ENCODE assay signal across 8 mouse cellular contexts in genomic region chr2:172346034-172346929, GRCm38 (mm10). TPM values are rescaled to one million over a fixed set of nuclear protein-coding genes. Genes with fewer than 3 reads are reported as not detected.
DNase-seq lines count a peak whose midpoint lies in the region; ATAC-seq lines count a peak whose summit lies in the region.

No protein-coding gene starts in this region.

- WGBS in forebrain, embryonic 16.5 days, result 11% methylated on average over 31 of the region's 31 CpGs
- WGBS in intestine, embryonic 16.5 days, result 10% methylated on average over 31 of the region's 31 CpGs
- 5% methylated on average over 31 of the region's 31 CpGs for WGBS in liver, embryonic 16.5 days (ENCODE audit: insufficient replicate concordance)
- 11% methylated on average over 31 of the region's 31 CpGs for WGBS in neural tube, embryonic 13.5 days

- H3K27ac ChIP-seq in forebrain, embryonic 16.5 days (ENCODE audit: low read length), result peak overlapping the region; percentile 79
- no peak overlapping the region for H3K27ac ChIP-seq in intestine, embryonic 16.5 days (ENCODE audit: low read length)
- peak overlapping the region; percentile 98 for H3K27ac ChIP-seq in liver, embryonic 16.5 days (ENCODE audit: low read length)
- H3K27ac ChIP-seq in neural tube, embryonic 13.5 days (replicated peaks), result peak overlapping the region; percentile 67

- H3K9me3 ChIP-seq in forebrain, embryonic 16.5 days (ENCODE audit: control insufficient read depth, low read length), result no peaks in the 10 kb centered on the region
- no peaks in the 10 kb centered on the region for H3K9me3 ChIP-seq in intestine, embryonic 16.5 days (ENCODE audit: control insufficient read depth, low read length)
- H3K9me3 ChIP-seq in liver, embryonic 16.5 days (replicated peaks; ENCODE audit: control insufficient read depth, low read length), result no peaks in the 10 kb centered on the region
- no peaks in the 10 kb centered on the region for H3K9me3 ChIP-seq in neural tube, embryonic 13.5 days

- H3K4me1 ChIP-seq in forebrain, embryonic 16.5 days (replicated peaks; ENCODE audit: control insufficient read depth, insufficient read depth, low read length), result peaks cover 49% of the 10 kb centered on the region
- H3K4me1 ChIP-seq in intestine, embryonic 16.5 days (ENCODE audit: control insufficient read depth, insufficient read depth, low read length), result peaks cover 16% of the 10 kb centered on the region
- H3K4me1 ChIP-seq in liver, embryonic 16.5 days (ENCODE audit: control insufficient read depth, low read depth, low read length), result peaks cover 49% of the 10 kb centered on the region
- H3K4me1 ChIP-seq in neural tube, embryonic 13.5 days (replicated peaks), result peaks cover 52% of the 10 kb centered on the region

- H3K36me3 ChIP-seq in forebrain, embryonic 16.5 days (ENCODE audit: control insufficient read depth, insufficient read depth), result no peaks in the 10 kb centered on the region
- no peaks in the 10 kb centered on the region for H3K36me3 ChIP-seq in intestine, embryonic 16.5 days (ENCODE audit: control insufficient read depth, insufficient read depth, low read length)
- H3K36me3 ChIP-seq in liver, embryonic 16.5 days (ENCODE audit: control insufficient read depth, insufficient read depth), result peaks cover 22% of the 10 kb centered on the region
- H3K36me3 ChIP-seq in neural tube, embryonic 13.5 days, result no peaks in the 10 kb centered on the region

- DNase-seq in spleen, adult 12 weeks (ENCODE audit: low spot score), result peak; percentile 14
- no peak for DNase-seq in spleen, postnatal 14 days (ENCODE audit: low spot score in 2 of 2)
- DNase-seq in cerebellum, adult 11-12 months, result peak; percentile 61
- no peak for DNase-seq in thymus, postnatal 25 days

- peak overlapping the region; percentile 79 for H3K9ac ChIP-seq in forebrain, embryonic 16.5 days (replicated peaks; ENCODE audit: low read depth, low read length)
- H3K9ac ChIP-seq in intestine, embryonic 16.5 days (ENCODE audit: low read depth, low read length), result peak overlapping the region; percentile 69
- H3K9ac ChIP-seq in liver, embryonic 16.5 days (ENCODE audit: low read depth, low read length), result peak overlapping the region; percentile 99
- peak overlapping the region; percentile 80 for H3K9ac ChIP-seq in neural tube, embryonic 13.5 days

- H3K4me2 ChIP-seq in forebrain, embryonic 16.5 days (ENCODE audit: low read length), result peak overlapping the region; percentile 96
- peak overlapping the region; percentile 90 for H3K4me2 ChIP-seq in intestine, embryonic 16.5 days (ENCODE audit: low read depth, low read length)
- H3K4me2 ChIP-seq in liver, embryonic 16.5 days (ENCODE audit: low read depth, low read length), result peak overlapping the region; percentile 76
- H3K4me2 ChIP-seq in neural tube, embryonic 13.5 days, result peak overlapping the region; percentile 98

- H3K4me3 ChIP-seq in forebrain, embryonic 16.5 days (replicated peaks; ENCODE audit: low read length), result peak overlapping the region; percentile 76
- peak overlapping the region; percentile 59 for H3K4me3 ChIP-seq in intestine, embryonic 16.5 days (ENCODE audit: low read length)
- H3K4me3 ChIP-seq in liver, embryonic 16.5 days (ENCODE audit: low read depth, low read length), result peak overlapping the region; percentile 98
- H3K4me3 ChIP-seq in neural tube, embryonic 13.5 days, result peak overlapping the region; percentile 75

- ATAC-seq in forebrain, embryonic 16.5 days, result no peak
- ATAC-seq in intestine, embryonic 16.5 days, result peak; percentile 3
- no peak for ATAC-seq in liver, embryonic 16.5 days (ENCODE audit: low read depth)
- peak; percentile 17 for ATAC-seq in neural tube, embryonic 13.5 days (ENCODE audit: low read depth)

- H3K27me3 ChIP-seq in forebrain, embryonic 16.5 days (replicated peaks; ENCODE audit: control insufficient read depth, insufficient read depth, low read length), result no peaks in the 10 kb centered on the region
- no peaks in the 10 kb centered on the region for H3K27me3 ChIP-seq in intestine, embryonic 16.5 days (replicated peaks; ENCODE audit: control insufficient read depth, insufficient read depth, low read length)
- H3K27me3 ChIP-seq in liver, embryonic 16.5 days (ENCODE audit: control insufficient read depth, insufficient read depth, low read depth, low read length), result no peaks in the 10 kb centered on the region
- H3K27me3 ChIP-seq in neural tube, embryonic 13.5 days, result no peaks in the 10 kb centered on the region

RNA-seq across cellular contexts. Expression of gene Fam210b, which starts 0.9 kb away (rescaled TPM):
- polyA plus RNA-seq in forebrain, embryonic 16.5 days (2015; fragmentation: Nextera tagmentation; extraction: Ambion mirVana), result 77.9 and 93.9 TPM in 2 replicates
- polyA plus RNA-seq in intestine, embryonic 16.5 days (2015; fragmentation: Nextera tagmentation; extraction: Ambion mirVana), result 15.0 and 16.6 TPM in 2 replicates
- polyA plus RNA-seq in liver, embryonic 16.5 days (2015; fragmentation: Nextera tagmentation; extraction: Ambion mirVana), result 136 and 144 TPM in 2 replicates
- polyA plus RNA-seq in neural tube, embryonic 13.5 days (2015; fragmentation: Nextera tagmentation; extraction: Ambion mirVana), result 29.9 and 33.0 TPM in 2 replicates

RNA-seq across cellular contexts. Expression of gene Aurka, which starts 24.1 kb away (rescaled TPM):
- polyA plus RNA-seq in forebrain, embryonic 16.5 days (2015; fragmentation: Nextera tagmentation; extraction: Ambion mirVana), result 38.3 and 45.3 TPM in 2 replicates
- polyA plus RNA-seq in intestine, embryonic 16.5 days (2015; fragmentation: Nextera tagmentation; extraction: Ambion mirVana), result 87.4 and 103 TPM in 2 replicates
- polyA plus RNA-seq in liver, embryonic 16.5 days (2015; fragmentation: Nextera tagmentation; extraction: Ambion mirVana), result 118 and 130 TPM in 2 replicates
- polyA plus RNA-seq in neural tube, embryonic 13.5 days (2015; fragmentation: Nextera tagmentation; extraction: Ambion mirVana), result 20.9 and 23.3 TPM in 2 replicates

RNA-seq across cellular contexts. Expression of gene Cstf1, which starts 24.2 kb away (rescaled TPM):
- polyA plus RNA-seq in forebrain, embryonic 16.5 days (2015; fragmentation: Nextera tagmentation; extraction: Ambion mirVana), result 27.5 and 29.9 TPM in 2 replicates
- 30.8 and 33.7 TPM in 2 replicates for polyA plus RNA-seq in intestine, embryonic 16.5 days (2015; fragmentation: Nextera tagmentation; extraction: Ambion mirVana)
- 18.8 and 19.6 TPM in 2 replicates for polyA plus RNA-seq in liver, embryonic 16.5 days (2015; fragmentation: Nextera tagmentation; extraction: Ambion mirVana)
- 26.3 and 30.5 TPM in 2 replicates for polyA plus RNA-seq in neural tube, embryonic 13.5 days (2015; fragmentation: Nextera tagmentation; extraction: Ambion mirVana)

RNA-seq across cellular contexts. Expression of gene Cass4, which starts 47.3 kb away (rescaled TPM):
- polyA plus RNA-seq in forebrain, embryonic 16.5 days (2015; fragmentation: Nextera tagmentation; extraction: Ambion mirVana), result 0.13 and 0.19 TPM in 2 replicates
- polyA plus RNA-seq in intestine, embryonic 16.5 days (2015; fragmentation: Nextera tagmentation; extraction: Ambion mirVana), result 0.17 and 0.21 TPM in 2 replicates
- 0.56 and 0.77 TPM in 2 replicates for polyA plus RNA-seq in liver, embryonic 16.5 days (2015; fragmentation: Nextera tagmentation; extraction: Ambion mirVana)
- 0.22 and 0.46 TPM in 2 replicates for polyA plus RNA-seq in neural tube, embryonic 13.5 days (2015; fragmentation: Nextera tagmentation; extraction: Ambion mirVana)

Comparison
In these comparisons a context has a peak if more than half of its experiments do, and no peak if none do; other contexts are left out.
1. DNase-seq: peak in spleen, adult 12 weeks (single experiment) and cerebellum, adult 11-12 months (single experiment); none in spleen, postnatal 14 days (0 of 2) and thymus, postnatal 25 days (single experiment).
2. ATAC-seq: peak in intestine, embryonic 16.5 days (single experiment) and neural tube, embryonic 13.5 days (single experiment); none in forebrain, embryonic 16.5 days (single experiment) and liver, embryonic 16.5 days (single experiment).
3. Peak in every context shown above with its lines, with median percentiles within 50 percentile points of each other: H3K4me2 ChIP-seq, H3K4me3 ChIP-seq and H3K9ac ChIP-seq.